1 mouse cellular context compared by ENCODE assay signal in genomic region chr8:119912643-119913042, GRCm38 (mm10).
TF ChIP-seq lines count a peak whose summit lies in the region.

No protein-coding gene starts in this region.

TF ChIP-seq in MEL, 35 proteins besides CTCF, POLR2A, EP300 and RAD21 (continued from another document):
- TF ChIP-seq MAZ (IDR thresholded peaks at IDR 0.05; ENCODE audit: low read depth, low read length) = no peak
- TF ChIP-seq KAT2A (conservative IDR thresholded peaks at IDR 0.05; ENCODE audit: low read depth, low read length) = no peak
- no peak for TF ChIP-seq ETS1 (IDR thresholded peaks at IDR 0.05; ENCODE audit: low read depth, low read length)
- TF ChIP-seq NRF1 (IDR thresholded peaks at IDR 0.05; ENCODE audit: insufficient read depth, low read depth, low read length, poor library complexity, severe bottlenecking) = no peak
